Comparison of ENCODE assay signal across 25 mouse cellular contexts in the genomic region with DNA sequence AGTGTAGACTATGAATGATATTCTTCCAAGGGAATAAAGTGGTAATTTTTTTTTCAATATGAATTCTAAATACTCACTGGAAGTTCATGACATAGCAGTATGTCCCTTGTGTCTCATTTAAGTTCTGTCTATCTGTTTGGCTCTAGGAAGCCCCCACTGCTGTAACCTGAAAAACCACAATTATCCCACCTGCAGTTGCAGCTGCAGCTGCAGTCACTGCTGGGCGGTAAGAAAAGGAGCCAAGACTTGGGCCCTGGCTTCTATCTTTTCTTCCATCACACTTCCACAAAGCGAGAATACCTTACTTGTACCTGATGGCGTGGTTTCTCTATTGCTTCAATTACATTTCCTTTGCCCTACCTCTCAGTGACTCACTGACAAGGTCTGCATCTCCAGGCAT.
"Had no signal": no experiment of that assay in that cellular context is flagged by ENCODE, and none has a peak within 500 bp of the region (broad histone marks: within the 10 kb centered on the region; RNA-seq: fewer than 3 reads in every experiment).

No protein-coding gene starts in this region.

- H3K9ac ChIP-seq: heart, embryonic 12.5 days; hindbrain, embryonic 12.5 days; hindbrain, embryonic 14.5 days; intestine, embryonic 15.5 days; kidney, embryonic 15.5 days; limb, embryonic 12.5 days had no signal

- H3K4me1 ChIP-seq: hindbrain, embryonic 10.5 days; hindbrain, embryonic 12.5 days; intestine, embryonic 15.5 days; kidney, embryonic 15.5 days; limb, embryonic 10.5 days; limb, embryonic 12.5 days had no signal

- H3K9me3 ChIP-seq: heart, embryonic 10.5 days; heart, embryonic 12.5 days; hindbrain, embryonic 10.5 days; hindbrain, embryonic 12.5 days; intestine, embryonic 15.5 days; kidney, embryonic 15.5 days; limb, embryonic 10.5 days; limb, embryonic 12.5 days had no signal

- H3K4me2 ChIP-seq: heart, embryonic 12.5 days; hindbrain, embryonic 12.5 days; hindbrain, embryonic 14.5 days; intestine, embryonic 15.5 days; kidney, embryonic 15.5 days; limb, embryonic 12.5 days had no signal

- H3K27me3 ChIP-seq: heart, embryonic 12.5 days; hindbrain, embryonic 12.5 days; intestine, embryonic 15.5 days; kidney, embryonic 15.5 days; limb, embryonic 12.5 days had no signal

- DNase-seq: gastrocnemius, adult 2 months; gastrocnemius, postnatal 10 days; gastrocnemius, postnatal 36 days; heart, postnatal 10 days; heart, postnatal 4 days; kidney, adult 11 months; kidney, adult 2 months; kidney, adult 9 months; kidney, postnatal 14 days; kidney, postnatal 36 days; layer of hippocampus, adult 9-11 months had no signal

- H3K4me3 ChIP-seq: gastrocnemius, adult 2 months; heart, embryonic 10.5 days; heart, embryonic 12.5 days; hindbrain, embryonic 10.5 days; hindbrain, embryonic 12.5 days; intestine, embryonic 15.5 days; kidney, embryonic 15.5 days; left cerebral cortex, adult 2 months; limb, embryonic 10.5 days; limb, embryonic 12.5 days had no signal

- H3K27ac ChIP-seq: gastrocnemius, adult 2 months; heart, embryonic 10.5 days; hindbrain, embryonic 10.5 days; hindbrain, embryonic 12.5 days; hindbrain, embryonic 14.5 days; intestine, embryonic 15.5 days; kidney, embryonic 15.5 days; kidney, postnatal 0 days; left cerebral cortex, adult 2 months; limb, embryonic 10.5 days; limb, embryonic 12.5 days had no signal

- ATAC-seq: forebrain, embryonic 16.5 days; hindbrain, embryonic 16.5 days; inflammation-experienced regulatory T-cells, adult 6 months; intestine, embryonic 15.5 days had no signal
